Mouse (Mus musculus): ENCODE measurements at regions not wholly inside any gene's neighbourhood (a gene's known extent, or its start where the extent isn't known, plus 50 kb on each side); places are given as distances from the start of the nearest gene placed in this dataset.

- TF ChIP-seq CTCF (IDR thresholded peaks at IDR 0.05; ENCODE audit: extremely low read depth, insufficient read depth, low read length) (no peak), POLR2A (IDR thresholded peaks at IDR 0.05; ENCODE audit: extremely low read depth, insufficient read depth, low read length) (no peak)
Observed at GRCm38 (mm10) chr4:55928196-55928595, 395.9 kb upstream of the Klf4 start.
